Mouse (Mus musculus) effector memory CD4-positive, alpha-beta T cell, adult 5 months (primary cell): Measurements from ENCODE around the gene Rnf148. TPM values are rescaled to one million over a fixed set of nuclear protein-coding genes. Genes with fewer than 3 reads are reported as not detected.

ENCODE experiments used
- polyA plus RNA-seq: library from polyadenylated mRNA; unstranded; fragments of 100-300 nt; shearing (Covaris generic); gene quantifications from one replicate; pipeline ENCODE4 v1.2.1, GENCODE M21; 2017

The Rnf148 gene
- polyA plus RNA-seq = not detected

DNA sequence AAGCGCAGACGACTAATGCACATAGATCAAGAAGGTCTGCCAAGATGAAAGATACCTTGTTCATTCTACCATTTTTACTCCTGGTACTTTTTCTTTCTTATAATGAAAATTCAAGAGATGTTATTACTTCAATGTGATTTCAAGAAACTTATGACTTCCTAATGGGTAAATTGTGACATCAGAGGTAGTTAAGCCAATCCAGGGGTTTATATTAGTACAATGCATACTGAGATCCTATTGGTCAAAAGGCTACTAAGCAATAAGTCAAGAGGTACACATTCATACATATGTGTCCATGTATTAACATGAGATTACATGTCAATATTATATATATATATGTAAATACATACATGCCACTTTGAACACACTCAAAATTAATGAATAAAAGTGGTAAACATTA lies at the start of gene Rnf148:
TSS of gene Rnf148 (minus strand) at position 101 of the 400 bp plus-strand sequence.

DNA sequence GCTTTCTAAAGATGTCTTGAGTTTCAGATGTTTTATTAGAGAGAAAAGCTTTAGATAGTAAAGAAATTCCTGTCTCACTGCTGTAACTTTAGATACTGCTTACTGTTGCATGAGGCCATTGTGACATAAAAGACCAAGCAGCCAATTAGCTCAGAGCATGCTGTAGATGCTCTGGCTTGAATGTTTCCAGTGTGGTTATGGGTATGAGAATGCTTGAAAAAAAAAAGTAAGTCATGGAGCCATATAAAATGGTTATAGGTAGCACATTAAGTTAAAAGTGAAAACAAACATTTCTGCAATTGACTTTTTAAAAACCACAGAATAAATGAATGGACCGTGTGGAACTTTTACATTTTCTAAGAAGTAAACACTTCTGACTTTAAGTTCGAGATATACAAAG lies 4.7 kb downstream of the Rnf148 start, which contains the start of gene Rnf133:
TSS of gene Rnf133 (minus strand) at position 101 of the 400 bp plus-strand sequence.

Other genes starting within 250 kb of the Rnf148 start
- not detected for gene Rnf133, start 4.8 kb downstream of the Rnf148 start, polyA plus RNA-seq
- not detected for gene Cadps2, start 184.3 kb upstream of the Rnf148 start, polyA plus RNA-seq